Mouse (Mus musculus): Measurements from ENCODE around the gene Pclaf. TPM values are rescaled to one million over a fixed set of nuclear protein-coding genes. Genes with fewer than 3 reads are reported as not detected.
A peak's percentile ranks its signal among the peaks of the same experiment; 100 is the strongest.

Gene Pclaf
- total and polyA plus RNA-seq, 3 experiments = 177 to 394 (median 229) TPM

- TF ChIP-seq CHD2 (IDR thresholded peaks at IDR 0.05; ENCODE audit: low read length) (peak; percentile 92), MAZ (IDR thresholded peaks at IDR 0.05; ENCODE audit: low read depth, low read length) (peak; percentile 90), ELF1 (IDR thresholded peaks at IDR 0.05; ENCODE audit: low read depth, low read length) (peak; percentile 100)
These were observed 18.6 kb downstream of the Pclaf start, which contains the start of the genes Trip4 and Csnk1g1 (continued) for GRCm38 (mm10) chr9:65908394-65909300.

- Histone ChIP-seq H3K4me2 (ENCODE audit: insufficient read depth, low read depth, poor library complexity, severe bottlenecking) (peak overlapping the region; percentile 55), H3K4me1 (ENCODE audit: control insufficient read depth in 1 of 2, insufficient read depth in 2 of 2) (peaks cover 0 to 18% of the 10 kb centered on the region in 2 experiments; a peak in 2 of 4 replicates), H3K36me3 (replicated peaks in 1 of 2; ENCODE audit: control insufficient read depth in 1 of 2, insufficient read depth in 1 of 2, low read length in 1 of 2) (peaks cover 8 to 20% of the 10 kb centered on the region in 2 experiments), H3K27ac (ENCODE audit: insufficient read depth, low read depth) (peak overlapping the region; percentile 79), H3K79me2 (replicated peaks; ENCODE audit: control insufficient read depth, extremely low read depth, insufficient read depth, poor library complexity, severe bottlenecking) (peaks cover 34% of the 10 kb centered on the region), H3K4me3 (replicated peaks in 1 of 3; ENCODE audit: low read depth in 2 of 3, low read length in 2 of 3, poor library complexity in 1 of 3) (peak overlapping the region; percentile 83 to 94 (median 90)), H3K27me3 (replicated peaks) (no peaks in the 10 kb centered on the region), H3K9ac (ENCODE audit: insufficient read depth, low read depth) (peak overlapping the region; percentile 74), H3K9me3 (replicated peaks; ENCODE audit: low read length) (no peaks in the 10 kb centered on the region)
- in situ Hi-C loops (cut with MboI; ENCODE audit: low pct_ligation_motif_present, low pct_unique_long_range_greater_than_20kb, low sequenced_read_pairs) (no loop called here), dilution Hi-C loops (cut with MboI; ENCODE audit: extremely low pct_ligation_motif_present, extremely low pct_unique_long_range_greater_than_20kb, low sequenced_read_pairs) (no loop called here)
- DNase-seq (ENCODE audit: extremely low read depth) = peak; percentile 71
- no peak for TF ChIP-seq CHD2 (IDR thresholded peaks at IDR 0.05; ENCODE audit: low read length)
- peak; percentile 79; the same call in 1 of the 2 replicates for TF ChIP-seq UBTF (IDR thresholded peaks at IDR 0.05; ENCODE audit: low read depth, low read length)
- no peak for TF ChIP-seq POLR2AphosphoS2 (IDR thresholded peaks at IDR 0.05; ENCODE audit: low read depth, low read length)
- no peak for TF ChIP-seq RAD21 (IDR thresholded peaks at IDR 0.05; ENCODE audit: low read depth, low read length)
- 0 out of 2 replicates have a peak, but pooled peaks have one; percentile 3 for TF ChIP-seq HCFC1 (IDR thresholded peaks at IDR 0.05; ENCODE audit: low read depth, low read length)
- no peak for TF ChIP-seq JUN (IDR thresholded peaks at IDR 0.05; ENCODE audit: insufficient read depth, low read depth, low read length)
- TF ChIP-seq ZMIZ1 (IDR thresholded peaks at IDR 0.05; ENCODE audit: low read depth, low read length) = 0 out of 2 replicates have a peak, but pooled peaks have one; percentile 12
- TF ChIP-seq MEF2A (IDR thresholded peaks at IDR 0.05; ENCODE audit: borderline replicate concordance, low read depth, low read length) = no peak
- no peak for TF ChIP-seq KAT2A (IDR thresholded peaks at IDR 0.05; ENCODE audit: insufficient replicate concordance, low read length)
- no peak for TF ChIP-seq ZKSCAN1 (IDR thresholded peaks at IDR 0.05; ENCODE audit: borderline replicate concordance, low read depth, low read length)
- TF ChIP-seq GABPA (IDR thresholded peaks at IDR 0.05; ENCODE audit: insufficient replicate concordance, low read depth, low read length) = no peak
- no peak for TF ChIP-seq ETS1 (conservative IDR thresholded peaks at IDR 0.05; ENCODE audit: low read depth, low read length)
- no peak for TF ChIP-seq JUND (conservative IDR thresholded peaks at IDR 0.05; ENCODE audit: low read depth, low read length)
- TF ChIP-seq IRF4 (IDR thresholded peaks at IDR 0.05; ENCODE audit: low read depth, low read length) = no peak
- TF ChIP-seq E2F4 (IDR thresholded peaks at IDR 0.05; ENCODE audit: insufficient replicate concordance, low read depth, low read length) = no peak
- no peak for TF ChIP-seq TCF12 (IDR thresholded peaks at IDR 0.05; ENCODE audit: low read depth, low read length)
- no peak for TF ChIP-seq USF1 (IDR thresholded peaks at IDR 0.05; ENCODE audit: low read depth, low read length)
- no peak for TF ChIP-seq MAX (IDR thresholded peaks at IDR 0.05; ENCODE audit: low read length)
- no peak for TF ChIP-seq MYC (IDR thresholded peaks at IDR 0.05; ENCODE audit: low read depth, low read length)
- TF ChIP-seq EP300 (IDR thresholded peaks at IDR 0.05; ENCODE audit: low read length) = no peak
- TF ChIP-seq ELF1 (IDR thresholded peaks at IDR 0.05; ENCODE audit: low read depth, low read length) = no peak
- peak in 1 of 2 experiments; percentile 19; a peak in 1 of 4 replicates for TF ChIP-seq CTCF (conservative IDR thresholded peaks at IDR 0.05 in 1 of 2, IDR thresholded peaks at IDR 0.05 in 1 of 2; ENCODE audit: low read depth in 2 of 2, low read length in 2 of 2)
- TF ChIP-seq NELFE (IDR thresholded peaks at IDR 0.05; ENCODE audit: low read depth, low read length) = no peak
- TF ChIP-seq NRF1 (IDR thresholded peaks at IDR 0.05; ENCODE audit: low read depth, low read length) = no peak
- no peak for TF ChIP-seq USF2 (conservative IDR thresholded peaks at IDR 0.05; ENCODE audit: low read depth, low read length)
- peak; percentile 45 for TF ChIP-seq POLR2A (IDR thresholded peaks at IDR 0.05; ENCODE audit: low read depth, low read length)
- no peak for TF ChIP-seq BHLHE40 (IDR thresholded peaks at IDR 0.05; ENCODE audit: low read depth, low read length)
- no peak for TF ChIP-seq ZNF384 (IDR thresholded peaks at IDR 0.05; ENCODE audit: low read depth, low read length)
These were observed 19.3 kb downstream of the Pclaf start for GRCm38 (mm10) chr9:65909301-65909801.
